Mouse (Mus musculus): Measurements from ENCODE around the gene Serpina1e. TPM values are rescaled to one million over a fixed set of nuclear protein-coding genes. Genes with fewer than 3 reads are reported as not detected.

Serpina1e gene
- not detected in 2 replicates for polyA plus RNA-seq (2014; fragmentation: Nextera tagmentation; extraction: Ambion mirVana)

DNA sequence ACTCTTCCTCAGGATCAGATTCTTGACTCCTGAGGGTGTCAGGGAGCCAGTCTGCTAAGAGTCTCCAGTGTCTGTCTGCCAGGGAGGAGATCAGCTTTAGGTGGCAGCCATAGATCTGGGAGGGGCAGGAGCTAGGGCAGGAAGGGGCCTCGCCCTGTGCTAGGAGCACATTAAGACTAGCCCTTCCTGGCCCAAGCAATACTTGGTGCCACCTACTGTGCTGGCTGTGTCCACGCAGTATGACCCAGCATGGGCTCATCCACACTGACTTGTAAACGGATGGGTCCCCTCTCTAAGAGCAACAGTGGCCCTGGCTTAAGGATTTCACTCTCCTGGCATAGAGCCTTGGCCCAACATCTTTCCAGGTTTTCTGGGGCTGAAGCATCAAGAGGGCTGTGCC, at the start of gene Serpina1e:
TSS of gene Serpina1e (minus strand) at position 178 of the 400 bp plus-strand sequence.
- WGBS: 75% methylated on average over 3 of the region's 3 CpGs

DNA sequence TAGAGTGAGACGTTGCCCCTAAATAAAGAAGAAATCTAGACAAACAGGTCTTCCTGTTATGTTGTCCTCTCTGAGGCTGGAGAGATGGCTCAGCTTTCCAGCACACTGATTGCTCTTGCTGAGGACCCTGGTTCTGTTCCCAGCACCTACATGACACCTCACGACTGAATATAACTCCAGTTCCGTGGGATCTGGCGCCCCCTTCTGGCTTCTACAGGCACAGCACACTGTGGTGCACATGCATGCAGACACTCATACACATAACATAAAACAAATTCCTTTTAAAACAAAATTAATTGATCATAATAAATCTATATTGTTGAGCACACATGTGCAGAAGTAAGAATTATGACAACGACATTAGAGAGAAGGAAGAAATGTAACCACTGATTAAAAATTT, 45.9 kb upstream of the Serpina1e start:
- no peak for ATAC-seq (ENCODE audit: low FRiP score)
- WGBS: 85% methylated on average over 5 of the region's 5 CpGs
- H3K27me3 ChIP-seq (ENCODE audit: control insufficient read depth, insufficient read depth, low read length): no peaks in the 10 kb centered on the region

More for the DNA sequence above, at the start of gene Serpina1e:
- Histone ChIP-seq H3K27ac (no peak within 1 kb of the TSS), H3K4me2 (replicated peaks) (no peak within 1 kb of the TSS), H3K4me3 (replicated peaks; ENCODE audit: low read length) (no peak within 1 kb of the TSS), H3K36me3 (replicated peaks; ENCODE audit: control insufficient read depth, insufficient read depth) (no peaks in the 10 kb centered on the region), H3K27me3 (ENCODE audit: control insufficient read depth, insufficient read depth, low read length) (no peaks in the 10 kb centered on the region), H3K9me3 (ENCODE audit: control insufficient read depth, low read length) (no peaks in the 10 kb centered on the region), H3K4me1 (replicated peaks; ENCODE audit: control insufficient read depth, insufficient read depth, low read length) (no peaks in the 10 kb centered on the region), H3K9ac (no peak within 1 kb of the TSS)
- DNase-seq (ENCODE audit: low spot score) (no peak), ATAC-seq (ENCODE audit: low FRiP score) (no peak)

DNA sequence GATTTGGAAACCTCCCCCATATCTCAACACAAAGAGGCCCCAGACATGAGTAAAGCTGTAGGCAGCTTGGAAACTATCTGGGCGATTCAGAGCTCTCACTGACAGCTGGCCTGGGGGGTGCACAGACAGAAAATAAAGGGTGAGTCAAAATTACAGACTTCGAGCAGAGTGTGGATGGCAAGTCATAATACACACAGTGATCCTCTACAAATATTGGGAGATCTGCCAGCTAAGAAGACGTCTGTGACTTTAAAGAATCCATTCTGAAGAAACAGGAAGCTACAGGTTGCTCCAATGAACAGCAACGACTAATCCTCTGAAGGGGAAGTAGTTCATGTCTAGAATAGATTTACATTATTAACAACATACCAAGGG, 44.5 kb upstream of the Serpina1e start:
- Histone ChIP-seq H3K9me3 (ENCODE audit: control insufficient read depth, low read length) (no peaks in the 10 kb centered on the region), H3K27me3 (ENCODE audit: control insufficient read depth, insufficient read depth, low read length) (no peaks in the 10 kb centered on the region), H3K27ac (no peak overlapping the region), H3K4me2 (replicated peaks) (no peak overlapping the region), H3K36me3 (replicated peaks; ENCODE audit: control insufficient read depth, insufficient read depth) (no peaks in the 10 kb centered on the region), H3K9ac (no peak overlapping the region), H3K4me3 (replicated peaks; ENCODE audit: low read length) (no peak overlapping the region), H3K4me1 (replicated peaks; ENCODE audit: control insufficient read depth, insufficient read depth, low read length) (no peaks in the 10 kb centered on the region)
- WGBS: 82% methylated on average over 4 of the region's 4 CpGs
- no peak for ATAC-seq (ENCODE audit: low FRiP score)
- DNase-seq (ENCODE audit: low spot score): no peak

More for the DNA sequence above, 45.9 kb upstream of the Serpina1e start:
- Histone ChIP-seq H3K4me1 (replicated peaks; ENCODE audit: control insufficient read depth, insufficient read depth, low read length) (no peaks in the 10 kb centered on the region), H3K9ac (no peak overlapping the region), H3K36me3 (replicated peaks; ENCODE audit: control insufficient read depth, insufficient read depth) (no peaks in the 10 kb centered on the region), H3K27ac (no peak overlapping the region), H3K4me3 (replicated peaks; ENCODE audit: low read length) (no peak overlapping the region), H3K4me2 (replicated peaks) (no peak overlapping the region), H3K9me3 (ENCODE audit: control insufficient read depth, low read length) (no peaks in the 10 kb centered on the region)
- DNase-seq (ENCODE audit: low spot score): no peak

DNA sequence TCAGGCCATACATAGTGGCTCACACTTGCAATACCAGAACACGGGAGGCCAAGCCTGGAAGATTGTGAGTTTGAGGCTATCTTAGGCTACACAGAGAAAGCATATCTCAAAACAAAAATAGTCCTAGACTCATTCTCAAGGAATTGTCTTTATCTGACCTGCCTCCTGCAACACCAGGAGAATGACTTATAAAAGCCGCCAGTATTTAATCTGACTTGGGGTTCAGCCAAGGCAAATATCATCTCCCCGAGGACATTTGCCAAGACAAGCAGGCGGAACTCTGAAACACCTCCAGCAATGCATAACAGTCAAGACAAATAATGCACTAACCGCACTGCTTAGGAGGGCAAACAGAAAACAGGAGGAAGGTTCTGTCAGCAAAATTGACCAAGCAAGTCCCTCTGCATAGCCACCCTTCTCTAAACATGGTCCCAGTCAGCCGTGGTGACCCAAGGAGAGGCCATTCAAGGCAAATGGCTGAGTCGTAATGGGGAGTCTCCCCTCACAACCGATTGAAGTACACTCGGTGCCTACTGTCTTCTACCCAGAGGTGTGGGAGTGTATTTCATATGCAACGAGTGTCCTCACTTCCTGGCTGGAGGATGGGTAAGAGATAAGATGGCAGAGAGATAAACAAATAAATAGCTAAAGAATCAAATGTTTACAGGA, 43.9 kb upstream of the Serpina1e start:
- ATAC-seq (ENCODE audit: low FRiP score) (no peak), DNase-seq (ENCODE audit: low spot score) (no peak)
- H3K4me2 ChIP-seq (replicated peaks): no peak overlapping the region
- no peaks in the 10 kb centered on the region for H3K4me1 ChIP-seq (replicated peaks; ENCODE audit: control insufficient read depth, insufficient read depth, low read length)
- 78% methylated on average over 10 of the region's 10 CpGs for WGBS
- no peak overlapping the region for H3K9ac ChIP-seq
- no peak overlapping the region for H3K27ac ChIP-seq
- no peak overlapping the region for H3K4me3 ChIP-seq (replicated peaks; ENCODE audit: low read length)
- no peaks in the 10 kb centered on the region for H3K9me3 ChIP-seq (ENCODE audit: control insufficient read depth, low read length)
- H3K36me3 ChIP-seq (replicated peaks; ENCODE audit: control insufficient read depth, insufficient read depth): no peaks in the 10 kb centered on the region
- H3K27me3 ChIP-seq (ENCODE audit: control insufficient read depth, insufficient read depth, low read length): no peaks in the 10 kb centered on the region

DNA sequence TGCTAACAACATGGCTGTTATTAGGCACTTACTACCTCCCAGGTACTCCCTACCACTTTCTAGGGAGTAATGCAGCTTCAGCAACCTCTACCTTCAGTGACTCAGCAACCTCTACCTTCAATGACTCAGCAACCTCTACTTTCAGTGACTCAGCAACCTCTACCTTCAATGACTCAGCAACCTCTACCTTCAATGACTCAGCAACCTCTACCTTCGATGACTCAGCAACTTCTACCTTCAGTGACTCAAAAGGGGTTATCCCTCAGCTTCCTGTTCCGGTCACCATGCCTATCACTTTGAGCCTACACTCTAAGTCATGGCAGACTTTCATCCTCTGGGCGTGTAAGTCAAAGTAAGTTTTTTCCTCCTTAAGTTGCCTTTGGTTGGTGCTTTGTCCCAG, 41.8 kb upstream of the Serpina1e start:
- Histone ChIP-seq H3K4me3 (replicated peaks; ENCODE audit: low read length) (no peak overlapping the region), H3K27me3 (ENCODE audit: control insufficient read depth, insufficient read depth, low read length) (no peaks in the 10 kb centered on the region), H3K27ac (no peak overlapping the region), H3K9ac (no peak overlapping the region), H3K9me3 (ENCODE audit: control insufficient read depth, low read length) (no peaks in the 10 kb centered on the region), H3K4me1 (replicated peaks; ENCODE audit: control insufficient read depth, insufficient read depth, low read length) (no peaks in the 10 kb centered on the region), H3K4me2 (replicated peaks) (no peak overlapping the region), H3K36me3 (replicated peaks; ENCODE audit: control insufficient read depth, insufficient read depth) (no peaks in the 10 kb centered on the region)
- no peak for DNase-seq (ENCODE audit: low spot score)
- 86% methylated on average over 3 of the region's 3 CpGs for WGBS
- no peak for ATAC-seq (ENCODE audit: low FRiP score)

DNA sequence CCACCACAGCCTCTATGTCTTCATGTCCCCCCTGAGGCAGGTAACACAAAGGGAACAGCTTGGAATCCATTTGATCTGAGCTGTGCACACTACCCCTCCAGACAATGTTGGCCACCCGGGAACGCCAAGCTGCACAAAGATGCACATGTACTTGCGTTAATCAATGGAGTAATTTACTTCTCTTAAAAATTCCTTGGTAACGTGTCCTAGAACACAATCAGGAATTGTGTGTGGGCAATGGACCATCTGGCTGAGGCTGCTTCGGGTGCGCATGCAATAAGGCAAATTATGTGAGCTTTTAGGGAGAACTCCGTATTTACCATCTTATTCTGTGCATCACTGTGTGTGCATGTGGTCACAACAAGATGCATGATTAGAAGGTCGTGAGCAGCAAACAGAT, 40.8 kb upstream of the Serpina1e start:
- no peak for DNase-seq (ENCODE audit: low spot score)
- Histone ChIP-seq H3K36me3 (replicated peaks; ENCODE audit: control insufficient read depth, insufficient read depth) (no peaks in the 10 kb centered on the region), H3K9ac (no peak overlapping the region), H3K4me2 (replicated peaks) (no peak overlapping the region), H3K4me3 (replicated peaks; ENCODE audit: low read length) (no peak overlapping the region), H3K4me1 (replicated peaks; ENCODE audit: control insufficient read depth, insufficient read depth, low read length) (no peaks in the 10 kb centered on the region), H3K27ac (no peak overlapping the region), H3K27me3 (ENCODE audit: control insufficient read depth, insufficient read depth, low read length) (no peaks in the 10 kb centered on the region), H3K9me3 (ENCODE audit: control insufficient read depth, low read length) (no peaks in the 10 kb centered on the region)
- 71% methylated on average over 8 of the region's 8 CpGs for WGBS
- ATAC-seq (ENCODE audit: low FRiP score): no peak

DNA sequence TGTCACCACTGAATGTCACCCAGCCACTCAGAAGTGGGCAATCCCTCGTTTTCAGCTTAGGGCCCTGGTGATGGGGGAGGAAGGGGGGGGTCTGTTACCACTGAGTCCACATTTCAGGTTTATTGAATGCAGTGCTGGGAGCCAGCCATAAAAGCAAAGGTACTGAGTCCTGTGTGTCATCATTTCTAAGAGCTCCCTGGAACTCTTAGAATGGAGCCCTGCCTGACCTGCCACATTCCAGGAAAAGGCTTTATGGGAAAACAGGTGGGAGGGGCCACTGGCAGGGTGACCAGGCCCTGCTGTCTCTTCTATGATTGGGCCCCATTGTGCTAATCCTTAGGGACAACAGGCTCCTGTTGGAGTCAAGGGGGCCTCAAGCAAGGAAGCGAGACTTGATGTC, 37.7 kb upstream of the Serpina1e start:
- no peaks in the 10 kb centered on the region for H3K9me3 ChIP-seq (ENCODE audit: control insufficient read depth, low read length)
- no peak for DNase-seq (ENCODE audit: low spot score)
- no peaks in the 10 kb centered on the region for H3K4me1 ChIP-seq (replicated peaks; ENCODE audit: control insufficient read depth, insufficient read depth, low read length)
- 78% methylated on average over 2 of the region's 2 CpGs for WGBS
- H3K27ac ChIP-seq: no peak overlapping the region
- no peak overlapping the region for H3K9ac ChIP-seq
- no peak overlapping the region for H3K4me3 ChIP-seq (replicated peaks; ENCODE audit: low read length)
- no peaks in the 10 kb centered on the region for H3K27me3 ChIP-seq (ENCODE audit: control insufficient read depth, insufficient read depth, low read length)
- H3K36me3 ChIP-seq (replicated peaks; ENCODE audit: control insufficient read depth, insufficient read depth): no peaks in the 10 kb centered on the region
- ATAC-seq (ENCODE audit: low FRiP score): no peak
- H3K4me2 ChIP-seq (replicated peaks): no peak overlapping the region

DNA sequence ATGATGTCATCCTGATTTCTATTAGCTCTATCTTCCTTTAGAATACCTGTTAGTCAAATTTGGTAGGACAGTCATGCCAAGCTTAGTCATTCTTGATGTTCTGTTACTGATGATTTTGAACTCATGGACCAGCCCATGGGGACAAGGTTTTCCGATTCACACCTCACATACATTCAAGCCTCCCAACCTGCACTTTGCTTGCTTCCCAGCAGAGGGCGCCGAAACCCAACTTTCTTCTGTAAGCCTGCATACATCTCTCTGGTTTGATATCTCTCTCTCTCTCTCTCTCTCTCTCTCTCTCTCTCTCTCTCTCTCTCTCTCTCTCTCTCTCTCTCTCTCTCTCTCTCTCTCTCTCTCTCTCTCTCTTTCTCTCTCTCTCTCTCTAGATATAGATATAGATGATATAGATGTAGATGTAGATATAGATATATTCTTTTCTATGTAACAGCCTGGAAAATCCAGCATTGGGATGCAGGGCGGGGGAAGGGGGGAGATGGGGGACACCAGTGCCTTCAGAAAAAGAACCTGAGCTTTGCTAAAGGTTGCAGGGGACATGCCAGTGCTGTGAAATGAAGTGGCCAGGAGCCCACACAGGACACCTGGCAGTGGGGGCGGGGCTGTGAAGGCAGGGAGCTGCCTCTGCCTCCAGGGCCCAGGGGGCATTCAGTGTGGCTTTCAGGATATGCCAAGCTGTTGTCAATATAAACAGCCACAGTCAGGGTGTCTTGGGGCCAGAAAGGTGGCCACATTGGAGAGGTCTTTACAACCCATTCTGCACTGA, 36.7 kb upstream of the Serpina1e start:
- no peak overlapping the region for H3K9ac ChIP-seq
- no peak overlapping the region for H3K27ac ChIP-seq
- WGBS: 43% methylated on average over 5 of the region's 5 CpGs
- H3K4me2 ChIP-seq (replicated peaks): no peak overlapping the region
- no peaks in the 10 kb centered on the region for H3K36me3 ChIP-seq (replicated peaks; ENCODE audit: control insufficient read depth, insufficient read depth)
- H3K9me3 ChIP-seq (ENCODE audit: control insufficient read depth, low read length): no peaks in the 10 kb centered on the region
- no peak overlapping the region for H3K4me3 ChIP-seq (replicated peaks; ENCODE audit: low read length)
- H3K4me1 ChIP-seq (replicated peaks; ENCODE audit: control insufficient read depth, insufficient read depth, low read length): no peaks in the 10 kb centered on the region
- ATAC-seq (ENCODE audit: low FRiP score): 0 out of 2 replicates have a peak, but pooled peaks have one; percentile 53
- peak; percentile 86 for DNase-seq (ENCODE audit: low spot score)
- no peaks in the 10 kb centered on the region for H3K27me3 ChIP-seq (ENCODE audit: control insufficient read depth, insufficient read depth, low read length)

DNA sequence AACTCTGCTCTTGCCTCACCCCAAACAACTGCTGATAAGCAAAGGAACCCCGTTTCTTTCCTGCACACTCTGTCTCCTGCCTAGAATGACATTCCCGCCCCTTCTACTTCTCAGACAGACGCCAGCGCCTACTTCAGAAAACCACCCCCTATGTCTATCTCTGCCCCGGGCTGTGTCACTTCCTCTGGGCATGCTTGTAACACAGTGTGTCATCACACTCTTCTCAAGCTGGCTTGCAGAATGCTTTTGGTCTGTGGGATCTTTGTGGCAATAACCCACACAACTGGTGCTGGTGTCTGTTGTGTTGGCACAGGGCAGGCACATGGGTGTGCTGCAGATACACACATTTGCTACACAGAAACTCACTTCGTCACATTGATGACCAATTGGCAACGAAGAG, 34.2 kb upstream of the Serpina1e start:
- Histone ChIP-seq H3K4me2 (replicated peaks) (no peak overlapping the region), H3K9ac (no peak overlapping the region), H3K4me1 (replicated peaks; ENCODE audit: control insufficient read depth, insufficient read depth, low read length) (no peaks in the 10 kb centered on the region), H3K27ac (no peak overlapping the region), H3K4me3 (replicated peaks; ENCODE audit: low read length) (no peak overlapping the region), H3K27me3 (ENCODE audit: control insufficient read depth, insufficient read depth, low read length) (no peaks in the 10 kb centered on the region), H3K9me3 (ENCODE audit: control insufficient read depth, low read length) (no peaks in the 10 kb centered on the region), H3K36me3 (replicated peaks; ENCODE audit: control insufficient read depth, insufficient read depth) (no peaks in the 10 kb centered on the region)
- no peak for DNase-seq (ENCODE audit: low spot score)
- ATAC-seq (ENCODE audit: low FRiP score): no peak
- whole genome bisulfite sequencing: 89% methylated on average over 7 of the region's 7 CpGs

Data from hindbrain, embryonic 14.5 days (tissue).